Mouse (Mus musculus): ENCODE data around the gene Cma2.
A peak's percentile ranks its signal among the peaks of the same experiment; 100 is the strongest.
"Not testable (repeated sequence)": the region's sequence is repeated elsewhere in the genome, so short reads cannot be mapped to it uniquely, and the experiment has no call there.

Gene Cma2

DNA sequence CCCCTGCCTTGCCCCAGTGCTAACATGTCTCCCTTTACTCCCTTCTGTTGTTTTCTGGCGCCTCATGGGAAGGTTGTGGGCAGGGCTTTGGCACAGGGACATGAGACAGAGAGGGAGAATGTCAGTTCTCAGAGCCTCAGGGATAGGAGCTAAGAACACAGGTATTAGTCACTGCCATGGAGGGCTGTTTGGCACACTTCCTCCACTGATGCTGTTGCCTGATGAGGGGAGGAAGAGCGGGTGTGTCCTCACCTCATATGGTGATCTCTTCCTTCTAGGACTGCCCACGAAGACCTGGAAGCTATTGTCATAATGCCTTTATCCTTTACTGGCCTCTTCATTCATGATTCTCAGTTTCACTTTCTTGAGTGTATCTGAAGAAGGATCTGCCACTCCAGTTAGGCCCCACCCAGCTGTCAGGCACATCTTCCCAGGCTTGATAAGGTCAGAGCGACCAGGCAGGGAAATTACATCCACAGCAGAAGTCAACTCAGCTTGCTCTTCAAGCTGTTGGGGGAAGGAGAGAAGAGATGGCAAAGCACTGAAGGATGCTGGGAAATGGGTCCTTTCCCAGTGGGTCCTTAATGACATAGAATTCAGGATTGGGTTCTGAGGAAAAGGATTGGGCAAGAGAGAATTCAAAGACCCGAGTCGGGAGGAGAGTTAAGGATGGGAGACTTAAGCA is at the start of gene Cma2:
Cma2 (plus strand) TSS at position 635 of the 685 bp plus-strand sequence.
- DNase-seq, result no peak

DNA sequence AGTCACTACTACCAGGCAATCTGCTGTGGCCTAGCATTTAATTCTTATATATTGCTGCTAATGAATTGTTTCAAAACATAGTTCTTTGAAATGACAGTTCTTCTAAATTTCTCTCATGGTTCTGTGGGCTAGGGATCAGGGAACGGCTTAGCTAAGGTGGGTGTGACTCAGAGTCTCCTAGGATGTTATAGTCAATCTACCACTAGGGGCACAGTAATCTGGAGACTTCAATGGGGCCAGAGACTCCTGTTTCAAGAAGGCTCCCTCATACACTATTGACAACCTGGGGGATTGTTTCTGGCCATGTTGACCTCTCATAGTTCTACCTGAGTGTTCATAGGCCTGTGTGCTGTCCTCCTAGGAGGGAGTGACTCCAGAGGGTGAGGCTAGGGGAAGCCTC is 45.3 kb upstream of the Cma2 start:
- DNase-seq, result no peak

DNA sequence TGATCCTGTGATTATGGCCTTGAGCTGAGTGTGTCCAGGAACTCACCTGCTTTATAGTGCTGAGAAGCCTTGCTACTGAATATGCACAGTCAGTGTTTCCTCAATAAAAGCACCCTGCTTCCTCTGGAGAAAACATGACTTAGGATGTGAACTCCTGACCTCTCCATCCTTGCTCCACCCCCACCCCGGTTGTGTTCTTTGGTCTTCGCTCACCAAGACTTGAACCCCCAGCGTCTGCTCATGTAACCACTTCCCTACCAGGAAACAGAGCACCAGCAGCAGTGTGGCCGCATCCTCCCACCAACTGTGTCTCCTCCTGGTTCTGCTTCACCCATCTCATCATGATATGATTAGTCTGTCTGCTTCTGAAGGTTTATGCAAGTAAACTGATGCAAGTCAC is 37.4 kb upstream of the Cma2 start:
- no peak for DNase-seq

DNA sequence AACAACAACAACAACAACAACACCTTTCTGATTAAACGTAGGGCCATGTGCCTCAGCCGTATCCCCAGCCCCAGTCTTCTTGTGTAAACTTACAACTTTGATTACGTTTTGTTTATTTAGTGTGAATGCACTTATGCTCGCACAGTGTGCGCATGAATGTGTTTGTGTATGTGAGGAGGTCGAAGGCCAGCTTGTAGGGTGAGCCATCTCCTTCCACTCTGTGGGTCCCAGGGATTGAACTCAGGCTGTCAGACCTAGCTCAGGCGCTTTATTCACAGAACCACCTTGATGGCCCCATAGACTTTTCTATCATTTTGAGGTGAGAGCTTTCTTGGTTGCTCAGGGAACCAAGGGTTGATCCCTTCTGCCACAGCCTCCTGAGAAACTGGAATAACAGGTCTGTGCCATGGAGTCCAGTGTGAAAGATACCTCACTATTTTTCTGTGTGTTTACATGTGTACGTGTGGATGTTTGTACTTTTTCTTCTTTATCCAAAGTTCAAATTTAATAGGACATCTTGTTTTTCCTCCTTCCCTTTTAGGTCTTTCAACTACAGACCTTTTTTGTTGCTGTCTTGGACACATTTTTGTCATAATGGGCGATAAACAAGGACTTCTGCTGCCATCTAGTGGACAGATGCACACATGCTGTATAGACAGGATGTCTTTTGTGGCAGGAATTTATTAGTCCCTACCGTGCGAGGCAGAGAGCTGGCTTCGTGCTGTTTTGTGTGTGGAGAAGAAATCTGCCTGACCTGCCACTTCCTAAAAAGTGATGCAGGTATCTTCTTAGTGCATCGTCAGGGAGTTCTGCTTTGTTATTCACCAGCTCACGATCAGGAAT is 32.3 kb upstream of the Cma2 start:
- DNase-seq, result peak; percentile 88

DNA sequence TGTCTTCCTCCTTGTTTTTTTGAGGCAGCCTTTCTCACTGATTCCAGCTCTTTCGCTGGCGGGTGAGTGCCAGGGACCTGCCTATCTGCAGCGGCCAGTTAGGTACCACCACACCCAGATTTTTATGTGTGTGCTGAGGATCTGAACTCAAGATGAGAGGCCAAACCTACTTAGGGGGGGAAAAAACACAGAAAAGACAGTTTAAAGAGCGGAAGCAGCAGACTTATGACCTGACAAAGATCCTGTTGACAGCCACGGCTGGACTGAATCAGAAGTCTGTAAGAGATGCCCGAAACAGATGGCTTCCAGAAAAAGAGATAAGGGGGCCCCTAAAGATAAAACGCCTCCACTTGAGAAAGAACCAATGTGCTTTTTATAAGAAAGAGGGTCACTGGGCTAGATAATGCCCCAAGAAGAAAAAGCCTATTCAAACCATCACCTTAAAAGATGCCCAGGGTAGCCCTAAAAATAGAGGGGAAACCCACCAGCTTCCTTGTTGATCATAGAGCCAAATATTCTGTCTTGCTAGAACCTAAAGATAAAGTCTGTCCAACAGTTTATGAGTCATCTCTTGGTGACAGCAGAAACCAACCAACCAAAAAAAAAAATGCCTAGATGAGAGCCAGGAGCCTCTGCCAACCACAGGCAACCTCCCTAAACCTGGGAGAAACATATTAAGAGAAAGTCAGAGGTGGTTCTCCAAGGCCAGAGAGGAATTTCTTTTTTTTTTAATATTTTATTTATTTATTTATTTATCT is 28.1 kb upstream of the Cma2 start:
- DNase-seq, result no peak

DNA sequence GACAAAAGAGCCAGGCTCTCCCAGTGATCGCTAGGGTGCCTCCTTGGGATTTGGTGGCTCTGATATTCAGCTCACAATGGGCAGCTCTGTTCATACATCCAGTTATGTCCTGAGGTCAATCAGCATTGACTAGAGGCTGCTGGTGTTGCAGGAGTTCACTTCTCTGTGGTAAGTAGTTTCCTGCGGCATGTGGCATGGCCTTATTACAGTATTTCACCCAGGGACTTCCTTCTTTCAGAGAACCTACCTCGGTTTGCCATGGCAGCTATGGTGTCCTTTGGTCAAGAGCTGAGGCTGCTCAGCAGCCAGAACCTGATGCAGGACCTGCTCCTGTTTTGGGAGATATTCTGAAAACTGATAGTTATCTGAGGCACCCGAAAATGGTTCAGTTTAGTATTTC is 23.9 kb upstream of the Cma2 start:
- DNase-seq, result no peak

DNA sequence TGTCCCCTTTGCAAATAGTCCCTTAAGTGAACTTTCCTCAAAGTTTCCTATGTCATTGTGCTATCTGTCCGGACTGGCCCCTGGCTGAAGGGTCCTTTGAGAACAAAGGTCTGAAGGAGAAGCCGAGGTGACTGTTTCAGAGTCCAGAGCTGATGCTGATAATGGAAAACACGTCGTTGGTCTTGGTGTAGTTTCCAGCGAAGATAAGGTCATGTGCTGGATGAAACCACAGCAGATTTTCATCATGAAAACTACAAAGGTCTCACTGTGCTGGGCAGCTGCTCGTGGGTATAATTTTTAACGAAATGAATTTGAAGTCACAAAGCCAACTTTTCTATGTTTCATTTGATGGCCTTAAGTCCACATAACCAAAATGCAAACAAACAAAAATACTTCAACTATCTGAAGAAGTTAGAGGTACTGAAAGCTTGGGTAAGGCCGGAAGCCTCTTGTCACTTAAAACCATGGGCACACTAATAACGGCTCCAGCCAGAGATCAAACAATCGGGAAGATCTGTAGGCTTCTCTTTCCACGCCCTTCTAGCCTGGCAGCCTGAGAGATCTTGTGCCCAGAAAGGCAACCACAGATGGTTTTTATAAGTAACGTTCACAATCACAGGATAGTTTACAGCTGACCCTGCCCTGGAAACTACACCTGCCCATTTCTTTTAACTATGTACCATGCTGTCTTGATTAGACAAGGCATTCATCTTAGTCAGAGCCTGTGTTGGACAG is 21.4 kb upstream of the Cma2 start:
- DNase-seq, result no peak

DNA sequence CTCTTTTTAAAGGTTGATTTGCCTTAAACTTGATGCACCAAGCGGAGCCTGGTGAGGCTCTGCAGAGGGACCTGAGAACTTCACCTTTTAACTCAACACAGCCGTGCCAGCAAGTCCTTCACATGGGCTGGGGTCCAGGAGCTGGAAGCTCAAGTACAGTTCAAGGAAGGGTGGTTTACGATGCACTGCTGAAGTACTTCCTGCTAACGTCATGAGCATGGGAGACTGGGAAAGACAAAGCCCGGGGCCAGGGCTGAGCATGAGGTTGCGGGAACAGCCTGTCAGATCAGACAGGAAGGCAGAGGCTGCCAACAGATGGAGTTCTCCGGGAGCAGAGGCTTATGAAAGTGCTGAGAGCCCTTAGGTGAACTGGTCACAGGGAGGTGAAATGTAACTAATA is 17.2 kb upstream of the Cma2 start:
- DNase-seq, result peak; percentile 75

DNA sequence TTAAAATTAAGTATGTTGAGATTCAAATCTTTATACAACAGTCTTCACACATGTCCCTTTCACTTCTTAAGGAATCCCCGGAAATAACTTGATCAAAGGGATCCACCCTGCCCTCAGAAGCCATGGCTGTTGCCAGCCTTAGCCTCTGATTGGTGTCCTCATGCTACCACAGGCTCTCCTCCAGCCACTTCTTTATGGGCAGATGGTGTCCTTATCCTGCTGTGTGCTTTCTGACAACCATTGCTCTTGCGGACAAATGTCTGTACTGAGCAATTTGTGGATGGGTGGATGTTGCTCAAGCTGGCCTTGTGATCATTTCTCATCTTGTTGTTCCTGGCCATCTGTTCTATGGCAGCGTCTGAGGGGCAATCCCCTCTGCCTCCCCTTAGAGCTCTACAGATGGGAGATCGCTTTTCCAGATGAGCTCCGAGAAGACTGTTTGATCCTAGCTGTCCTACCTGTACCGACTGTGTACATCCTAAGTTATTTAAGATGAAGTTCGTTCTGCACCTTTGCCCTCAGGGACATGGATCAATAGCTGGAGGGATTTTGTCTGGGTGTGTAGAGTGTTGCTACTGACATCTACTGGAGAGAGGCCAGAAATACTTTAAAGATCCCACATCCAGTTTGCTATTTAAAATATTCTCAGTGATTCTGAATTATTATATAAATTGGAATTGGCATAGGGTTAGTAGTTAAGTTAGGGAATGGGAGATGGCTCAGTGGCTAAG is 10.5 kb upstream of the Cma2 start:
- DNase-seq, result no peak

DNA sequence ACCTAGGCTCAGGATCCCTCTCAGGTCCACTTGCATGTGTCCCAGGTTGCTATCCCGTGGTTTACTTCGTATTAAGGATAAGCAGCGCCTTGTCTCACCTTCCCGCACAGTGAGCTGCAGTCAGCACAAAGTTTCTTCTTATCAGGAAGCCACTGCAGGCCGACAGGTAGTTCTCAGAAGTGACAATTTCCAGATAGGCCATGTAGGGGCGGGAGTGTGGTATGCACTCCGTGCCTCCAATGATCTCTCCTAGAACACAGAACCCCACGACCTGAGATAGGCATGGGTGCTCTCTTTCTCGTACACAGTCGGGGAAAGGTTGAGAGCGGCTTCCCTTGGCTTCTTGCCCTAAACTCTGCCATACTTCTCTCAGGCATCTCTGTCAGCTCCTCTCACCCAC is 7.2 kb upstream of the Cma2 start:
- no peak for DNase-seq

DNA sequence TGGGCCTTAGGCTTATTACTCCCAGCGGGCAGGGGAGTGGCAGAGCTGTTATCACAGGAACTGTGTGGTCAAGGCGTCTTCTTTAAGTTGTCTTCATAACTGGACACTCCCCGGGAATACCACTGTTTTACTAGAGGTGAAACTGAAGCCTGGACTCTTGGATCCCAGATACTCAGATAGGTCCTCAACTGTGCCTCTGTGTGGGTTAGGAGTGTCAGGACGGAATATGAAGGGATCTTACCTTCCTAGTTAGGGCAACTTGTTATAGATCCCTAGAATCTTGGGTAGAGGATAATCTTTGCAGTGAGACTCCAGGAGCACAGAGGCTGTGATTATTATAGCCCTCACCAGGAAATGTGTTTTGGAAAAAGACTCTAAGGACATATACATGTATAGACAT is 6.2 kb upstream of the Cma2 start, which contains the start of gene Cma1:
Cma1 (minus strand) TSS at position 101 of the 400 bp plus-strand sequence.
- no peak for DNase-seq

DNA sequence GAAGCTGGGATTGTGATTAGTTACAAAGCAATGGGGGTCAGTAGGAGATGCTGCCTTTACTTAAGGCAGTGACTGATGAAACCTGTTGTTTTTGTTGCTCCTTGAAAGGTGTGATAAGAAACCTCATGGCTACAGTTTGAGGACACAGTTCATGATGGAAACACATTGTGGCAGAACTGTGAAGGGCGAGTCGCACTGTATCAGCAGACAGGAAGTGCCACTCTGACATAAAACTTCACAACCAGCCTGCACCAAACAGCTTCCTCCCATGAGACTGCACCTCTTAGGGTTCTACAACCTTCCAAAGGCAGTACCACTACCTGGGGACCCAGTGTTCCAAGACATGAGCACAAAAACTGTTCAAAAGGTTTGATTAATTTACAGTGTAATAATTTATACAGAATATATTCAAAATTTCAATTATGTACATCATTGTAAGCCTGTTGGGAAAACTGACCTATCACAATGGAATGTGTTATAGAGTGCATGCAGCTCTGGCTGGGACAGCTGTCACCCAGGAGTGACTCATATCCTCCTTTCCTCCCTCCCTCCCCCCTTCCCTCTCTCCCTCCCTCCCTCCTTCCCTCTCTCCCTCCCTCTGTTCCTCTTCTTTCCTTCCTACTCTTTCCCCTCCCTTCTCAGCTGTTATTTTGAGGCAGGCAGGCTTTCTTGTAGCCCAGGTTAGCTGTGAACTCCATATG is 4.4 kb upstream of the Cma2 start:
- DNase-seq, result no peak

DNA sequence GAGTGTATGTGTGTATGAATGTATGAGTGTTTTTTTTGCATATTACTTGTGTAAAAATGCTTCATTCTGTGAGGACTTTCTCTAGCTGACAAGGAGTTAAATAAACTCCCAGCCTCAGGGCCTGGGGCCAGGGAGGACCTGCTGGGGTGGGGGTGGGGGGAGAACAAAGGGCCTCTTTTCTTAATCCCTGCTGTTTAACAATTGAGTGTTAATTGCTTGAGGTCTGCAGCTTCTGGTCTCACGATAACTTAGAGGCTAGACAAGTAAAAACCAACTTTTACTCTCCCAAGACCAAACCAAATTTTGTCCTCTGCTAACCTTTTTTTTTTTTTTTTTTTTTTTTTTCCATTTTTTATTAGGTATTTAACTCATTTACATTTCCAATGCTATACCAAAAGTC is 12.5 kb downstream of the Cma2 start:
- DNase-seq, result no peak

DNA sequence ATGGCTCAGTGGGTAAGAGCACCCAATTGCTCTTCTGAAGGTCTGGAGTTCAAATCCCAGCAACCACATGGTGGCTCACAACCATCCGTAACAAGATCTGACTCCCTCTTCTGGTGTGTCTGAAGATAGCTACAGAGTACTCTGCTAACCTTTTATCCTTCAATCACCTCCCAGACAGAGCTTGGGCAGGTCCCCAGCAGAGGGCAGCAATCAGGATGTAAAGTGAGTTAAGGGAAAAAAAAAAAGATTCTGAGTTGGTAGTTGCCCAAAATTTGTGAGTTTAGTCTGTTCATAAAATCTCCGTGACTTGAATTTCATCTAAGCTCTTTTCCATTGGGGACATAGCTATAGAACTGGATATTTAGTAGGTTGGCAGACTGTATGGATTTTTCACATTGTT is 13.1 kb downstream of the Cma2 start:
- DNase-seq, result peak; percentile 14

DNA sequence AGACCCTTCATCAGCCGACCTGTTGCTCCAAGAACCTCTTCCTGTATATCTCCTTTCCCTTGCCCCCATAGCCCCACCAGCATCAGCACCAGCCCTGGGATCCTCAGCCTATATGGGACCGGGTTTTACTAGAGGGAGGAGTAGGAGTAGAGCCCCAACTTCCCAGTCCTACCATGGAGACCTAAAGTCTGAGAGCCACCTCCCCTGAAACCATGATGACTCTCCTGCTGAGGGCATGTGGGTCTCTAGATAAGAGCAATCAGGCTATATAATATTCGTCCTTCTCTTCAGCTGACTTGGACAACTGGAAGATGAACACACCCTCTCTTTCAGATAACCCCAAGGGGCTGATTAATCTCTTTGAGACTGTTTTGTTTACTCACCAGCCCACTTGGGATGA is 36.7 kb downstream of the Cma2 start:
- not testable (repeated sequence) for DNase-seq

DNA sequence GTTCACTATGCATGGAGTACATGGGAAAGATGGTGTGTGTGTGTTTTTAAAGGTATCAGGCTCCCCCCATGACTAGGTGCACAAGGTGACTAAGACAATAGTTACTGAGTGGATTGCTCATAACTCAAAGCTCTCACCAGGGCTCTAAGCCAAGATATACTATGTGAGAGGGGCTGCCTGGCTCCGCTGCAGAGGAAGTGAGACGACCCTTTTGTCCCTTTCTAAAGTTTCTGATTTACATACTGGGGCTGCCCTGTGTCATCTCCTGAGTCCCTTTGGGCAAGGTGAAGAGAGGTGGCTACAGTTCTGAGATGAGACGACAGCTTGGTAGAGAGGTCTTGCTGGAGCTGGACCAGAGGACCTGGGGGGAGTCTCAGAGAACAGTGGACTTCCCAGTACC is 62.4 kb downstream of the Cma2 start:
- DNase-seq, result no peak

DNA sequence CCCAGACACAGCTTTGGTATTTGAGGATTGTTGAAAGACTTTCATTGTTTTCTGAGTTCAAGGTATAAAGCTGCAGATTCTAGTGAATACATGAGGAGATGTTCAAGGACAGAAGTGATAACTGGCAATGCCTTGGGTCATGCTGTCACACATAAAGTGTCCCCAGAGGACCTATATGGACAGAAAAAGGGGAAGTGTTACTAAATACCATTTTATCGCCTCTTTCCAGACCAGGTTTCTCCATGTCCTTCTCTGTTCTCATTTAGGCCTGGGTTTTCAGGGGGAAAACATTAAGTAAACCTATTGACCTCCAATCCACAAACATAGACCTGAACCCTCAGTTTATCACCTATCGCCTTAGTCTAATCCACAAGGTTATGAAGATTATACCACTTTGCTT is 63.1 kb downstream of the Cma2 start:
- no peak for DNase-seq

DNA sequence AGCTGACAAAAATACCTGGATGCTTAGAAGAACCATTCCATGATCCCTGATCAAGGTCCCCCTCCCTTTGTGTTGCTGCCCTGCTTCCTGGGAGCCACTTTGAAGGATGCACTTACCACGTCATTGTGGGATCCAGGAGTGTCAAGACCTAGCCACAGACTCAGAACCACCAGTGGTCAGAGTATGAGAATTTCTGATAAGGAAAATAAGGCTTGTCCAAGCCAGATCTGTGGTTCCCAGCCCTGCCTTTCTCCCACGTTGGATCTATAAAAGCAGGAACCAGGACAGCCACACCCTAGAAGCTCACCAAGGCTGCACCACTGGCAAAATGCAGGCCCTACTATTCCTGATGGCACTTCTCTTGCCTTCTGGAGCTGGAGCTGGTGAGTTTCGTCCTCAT is 66.9 kb downstream of the Cma2 start, which contains the start of gene Mcpt1:
Mcpt1 (plus strand) TSS at position 301 of the 400 bp plus-strand sequence.
- not testable (repeated sequence) for DNase-seq

DNA sequence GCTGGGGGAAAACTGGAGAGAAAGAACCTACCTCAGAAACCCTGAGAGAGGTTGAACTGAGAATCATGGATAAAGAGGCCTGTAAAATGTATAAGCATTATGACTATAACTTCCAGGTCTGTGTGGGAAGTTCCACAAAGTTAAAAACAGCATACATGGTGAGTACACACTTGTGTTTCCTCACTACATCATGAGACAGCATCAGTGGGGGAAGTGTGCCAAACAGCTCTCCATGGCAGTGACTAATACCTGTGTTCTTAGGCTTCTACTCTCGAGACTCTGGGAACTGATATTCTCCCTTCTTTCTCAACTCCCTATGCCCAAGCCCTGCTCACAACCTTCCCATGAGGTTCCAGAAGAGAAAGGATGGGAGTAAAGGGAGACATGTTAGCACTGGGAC is 68.7 kb downstream of the Cma2 start:
- DNase-seq, result no peak

DNA sequence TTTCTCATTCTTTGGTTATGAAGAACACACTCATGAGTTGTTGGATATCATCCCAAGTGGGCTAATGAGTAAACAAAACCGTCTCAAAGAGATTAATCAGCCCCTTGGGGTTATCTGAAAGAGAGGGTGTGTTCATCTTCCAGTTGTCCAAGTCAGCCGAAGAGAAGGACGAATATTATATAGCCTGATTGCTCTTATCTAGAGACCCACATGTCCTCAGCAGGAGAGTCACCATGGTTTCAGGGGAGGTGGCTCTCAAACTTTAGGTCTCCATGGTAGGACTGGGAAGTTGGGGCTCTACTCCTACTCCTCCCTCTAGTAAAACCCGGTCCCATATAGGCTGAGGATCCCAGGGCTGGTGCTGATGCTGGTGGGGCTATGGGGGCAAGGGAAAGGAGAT is 70.5 kb downstream of the Cma2 start:
- not testable (repeated sequence) for DNase-seq

All from kidney, postnatal 10 days (tissue).